Mouse (Mus musculus): ENCODE measurements around the gene Plcb3. TPM values are rescaled to one million over a fixed set of nuclear protein-coding genes. Genes with fewer than 3 reads are reported as not detected.

The Plcb3 gene
- total RNA-seq, 2 experiments from 2014 or later = 9.7 to 12.5 TPM

GRCm38 (mm10) chr19:6926559-6927255 is 49.6 kb downstream of the Plcb3 start:
- no peak for DNase-seq (ENCODE audit: low spot score in 2 of 2)
- intact Hi-C loops (cut with DNase I) = loop anchor here (10.0 kb wide), 1 partner anchor 98 kb away; no protein-coding TSS in a partner anchor

GRCm38 (mm10) chr19:6925611-6926329 is 50.5 kb downstream of the Plcb3 start:
- DNase-seq (ENCODE audit: low spot score in 2 of 2) = no peak
- intact Hi-C loops (cut with DNase I) = loop anchor here (10.0 kb wide), 1 partner anchor 99 kb away; no protein-coding TSS in a partner anchor

DNA sequence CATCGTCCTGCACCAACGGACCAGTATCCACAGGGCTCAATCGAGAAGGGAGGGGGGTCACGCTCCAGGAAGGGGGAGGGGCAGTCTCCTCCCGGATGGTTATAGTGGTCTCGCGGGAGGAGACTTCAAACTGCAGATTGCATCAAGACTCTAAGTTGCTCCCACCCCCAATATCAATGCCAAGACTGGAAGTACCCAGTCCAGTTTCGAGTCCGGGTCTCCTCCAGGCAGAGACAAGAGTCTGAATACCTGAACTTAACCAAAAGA is 51.0 kb downstream of the Plcb3 start, which contains the start of gene Catsperz:
Gene Catsperz (minus strand): TSS at position 74 of the 267 bp plus-strand sequence.
- intact Hi-C loops (cut with DNase I) = loop anchor here (10.0 kb wide), 1 partner anchor 100 kb away; no protein-coding TSS in a partner anchor
- no peak for DNase-seq (ENCODE audit: low spot score in 2 of 2)

- intact Hi-C loops (cut with DNase I) = loop anchor here (10.0 kb wide), 1 partner anchor 100 kb away; no protein-coding TSS in a partner anchor
- DNase-seq (ENCODE audit: low spot score in 2 of 2) = peak; percentile 78 to 88
Measured at GRCm38 (mm10) chr19:6924461-6925306, 51.6 kb downstream of the Plcb3 start.

- DNase-seq (ENCODE audit: low spot score in 2 of 2) = no peak
- intact Hi-C loops (cut with DNase I) = loop anchor here (10.0 kb wide), 1 partner anchor 102 kb away; no protein-coding TSS in a partner anchor
Measured at GRCm38 (mm10) chr19:6922901-6923735, 53.2 kb downstream of the Plcb3 start.

DNA sequence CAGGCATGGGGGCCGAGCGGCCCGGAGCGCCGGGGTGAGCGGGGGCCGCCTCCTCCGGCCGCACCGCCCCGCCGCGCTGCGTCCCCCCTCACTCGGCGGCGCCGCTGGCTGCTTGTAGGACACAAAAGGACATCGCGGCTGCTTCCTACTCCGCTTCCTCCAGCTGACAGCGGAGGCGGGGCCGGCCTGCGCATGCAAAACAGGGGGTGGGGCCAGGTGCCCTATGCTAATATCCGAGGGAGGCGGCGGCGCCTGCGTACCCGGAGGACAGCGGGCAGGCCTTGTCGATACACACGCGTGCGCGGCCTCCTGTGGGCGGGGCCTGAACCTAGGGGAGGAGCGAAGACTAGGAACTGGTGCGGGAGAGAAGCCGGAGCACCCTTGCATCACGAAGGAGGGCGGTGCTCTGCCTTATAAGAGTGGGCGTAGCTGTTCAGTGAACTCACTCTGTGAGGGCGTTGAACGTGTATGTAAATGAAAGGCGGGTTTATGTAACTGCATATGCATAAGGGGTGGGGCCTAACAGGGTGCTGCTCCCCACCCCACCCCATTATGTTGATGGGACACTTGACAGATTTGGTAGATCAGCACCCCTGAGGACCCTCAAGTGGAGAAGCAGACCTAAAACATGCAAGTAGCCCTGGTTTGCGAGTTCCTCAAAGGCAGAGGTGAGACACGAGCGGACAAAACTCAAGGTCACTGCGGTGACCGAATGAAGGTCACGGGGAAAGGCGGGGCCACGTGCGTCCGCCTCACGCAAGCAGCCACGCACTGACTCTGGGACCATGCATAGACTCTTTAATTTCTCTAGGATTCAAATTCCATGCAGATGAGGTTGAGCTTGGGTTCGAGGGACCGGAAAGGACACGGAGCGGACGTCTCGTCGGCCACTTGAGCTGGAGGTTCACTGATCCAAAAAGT is 54.4 kb downstream of the Plcb3 start, which contains the start of gene Esrra:
Gene Esrra (minus strand): TSS at position 167 of the 921 bp plus-strand sequence.
- DNase-seq (ENCODE audit: low spot score in 2 of 2) = peak; percentile 100
- intact Hi-C loops (cut with DNase I) = loop anchor here (1.0 to 10.0 kb wide), 3 partner anchors 19 to 103 kb away; partner anchors contain the start of gene Bad

GRCm38 (mm10) chr19:6920741-6921636 is 55.3 kb downstream of the Plcb3 start:
- intact Hi-C loops (cut with DNase I) = loop anchor here (1.0 to 10.0 kb wide), 3 partner anchors 20 to 104 kb away; partner anchors contain the start of gene Bad
- peak in 1 of 2 experiments; percentile 39 for DNase-seq (ENCODE audit: low spot score in 2 of 2)

- no peak for DNase-seq (ENCODE audit: low spot score in 2 of 2)
- intact Hi-C loops (cut with DNase I) = loop anchor here (2.0 to 10.0 kb wide), 2 partner anchors 59 to 105 kb away; no protein-coding TSS in a partner anchor
Measured at GRCm38 (mm10) chr19:6919876-6920740, 56.2 kb downstream of the Plcb3 start.

GRCm38 (mm10) chr19:6919431-6919830 is 56.8 kb downstream of the Plcb3 start:
- DNase-seq (ENCODE audit: low spot score in 2 of 2) = no peak
- intact Hi-C loops (cut with DNase I) = no loop called here

GRCm38 (mm10) chr19:6918321-6918720 is 57.9 kb downstream of the Plcb3 start:
- DNase-seq (ENCODE audit: low spot score in 2 of 2) = no peak
- intact Hi-C loops (cut with DNase I) = no loop called here

- intact Hi-C loops (cut with DNase I) = no loop called here
- DNase-seq (ENCODE audit: low spot score in 2 of 2) = no peak
Measured at GRCm38 (mm10) chr19:6916496-6916895, 59.8 kb downstream of the Plcb3 start.

DNA sequence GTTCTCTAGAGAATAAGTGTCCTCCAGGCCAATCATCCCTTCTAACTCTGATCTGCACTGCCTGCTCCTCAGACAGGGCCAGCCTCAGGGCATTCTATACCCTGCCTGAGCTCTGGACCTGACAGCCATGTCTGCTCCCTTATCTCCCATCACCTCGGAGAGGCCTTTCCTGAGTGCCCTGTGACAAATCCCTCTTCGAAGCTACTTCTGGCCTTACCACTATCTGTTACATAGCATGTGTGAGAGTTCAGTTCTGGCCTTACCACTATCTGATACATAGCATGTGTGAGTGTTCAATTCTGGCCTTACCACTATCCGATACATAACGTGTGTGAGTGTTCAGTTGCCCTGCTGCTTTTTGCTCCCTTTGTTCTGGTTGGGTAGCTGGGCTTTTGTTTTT is 61.0 kb downstream of the Plcb3 start:
- intact Hi-C loops (cut with DNase I) = no loop called here
- DNase-seq (ENCODE audit: low spot score in 2 of 2) = no peak

- intact Hi-C loops (cut with DNase I) = no loop called here
- no peak for DNase-seq (ENCODE audit: low spot score in 2 of 2)
Measured at GRCm38 (mm10) chr19:6914540-6914939, 61.7 kb downstream of the Plcb3 start.

DNA sequence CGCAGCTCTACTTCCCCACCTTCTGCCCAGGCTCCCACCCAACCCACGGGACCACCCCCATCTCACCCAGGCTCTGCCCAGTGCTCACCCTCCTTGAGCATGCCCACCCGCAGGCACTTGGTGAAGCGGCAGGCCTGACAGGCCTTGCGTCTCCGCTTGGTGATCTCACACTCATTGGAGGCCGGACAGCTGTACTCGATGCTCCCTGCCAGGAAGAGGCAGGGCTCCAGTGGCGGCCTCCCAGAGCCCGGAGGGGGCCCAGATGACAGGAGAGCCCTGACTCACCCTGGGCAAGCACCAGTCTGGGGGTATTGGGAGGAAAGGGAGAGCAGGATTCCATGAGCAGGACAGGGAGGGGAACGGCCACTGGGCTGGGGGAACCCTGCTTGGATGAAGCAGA is 62.3 kb downstream of the Plcb3 start:
- no peak for DNase-seq (ENCODE audit: low spot score in 2 of 2)
- intact Hi-C loops (cut with DNase I) = no loop called here

DNA sequence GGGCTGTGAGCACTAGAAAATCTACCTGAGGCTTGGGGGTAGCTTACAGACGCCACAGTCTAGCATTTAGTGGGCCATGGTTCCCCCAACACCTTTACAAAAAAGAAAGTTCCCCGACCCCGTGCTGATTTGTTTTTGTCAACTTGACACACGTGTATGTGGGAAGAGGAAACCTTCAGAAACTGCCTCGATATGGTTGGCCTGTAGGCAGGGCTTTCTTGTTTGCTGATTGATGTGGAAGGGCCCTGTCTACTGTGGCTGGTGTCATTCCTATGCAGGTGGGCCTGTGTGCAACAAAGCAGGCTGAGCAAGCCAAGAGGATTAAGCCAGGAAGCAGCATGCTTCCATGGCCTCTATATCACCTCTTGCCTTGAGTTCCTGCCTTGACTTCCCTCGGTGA is 63.2 kb downstream of the Plcb3 start:
- intact Hi-C loops (cut with DNase I) = no loop called here

More for the DNA sequence above, 63.2 kb downstream of the Plcb3 start:
- no peak for DNase-seq (ENCODE audit: low spot score in 2 of 2)

Data from left cerebral cortex, postnatal 36 days (tissue).